Mouse (Mus musculus) CH12.LX (cell line): ENCODE results near the gene Tcea2. TPM values are rescaled to one million over a fixed set of nuclear protein-coding genes. Genes with fewer than 3 reads are reported as not detected.
A peak's percentile ranks its signal among the peaks of the same experiment; 100 is the strongest.

Source experiments
- DNase-seq: peaks from one replicate; pipeline ENCODE4 v3.0.0-alpha.2; 2013; ENCODE audit errors: extremely low read depth
- H3K27ac ChIP-seq: 2 replicates; pipeline ENCODE4 v1.5.1; 2012; ENCODE audit warnings: low read depth, mild to moderate bottlenecking, control low read depth, moderate library complexity; ENCODE audit not compliant: insufficient read depth
- H3K27me3 ChIP-seq: replicated peaks from 2 replicates; pipeline ENCODE3; 2012; ENCODE audit warnings: inconsistent platforms
- H3K36me3 ChIP-seq, 2 experiments: replicated peaks in 1 of 2; 2 replicates each; pipeline versions ENCODE3 to v1.6.1; 2012; ENCODE audit warnings: inconsistent platforms in 1 of 2, low read length in 1 of 2, mild to moderate bottlenecking in 1 of 2, mixed read lengths in 1 of 2, moderate library complexity in 1 of 2; ENCODE audit not compliant: control insufficient read depth in 1 of 2, insufficient read depth in 1 of 2
- H3K4me1 ChIP-seq, 2 experiments: 2 replicates each; pipeline ENCODE4 v1.6.1; 2012; ENCODE audit warnings: inconsistent platforms in 1 of 2, moderate library complexity in 1 of 2; ENCODE audit not compliant: insufficient read depth in 2 of 2, control insufficient read depth in 1 of 2
- H3K4me2 ChIP-seq: 2 replicates; pipeline ENCODE4 v1.6.1; 2012; ENCODE audit warnings: low read depth, mild to moderate bottlenecking, control low read depth; ENCODE audit not compliant: poor library complexity, insufficient read depth, severe bottlenecking
- H3K4me3 ChIP-seq, 3 experiments: fragments of 150-350 bp in 1 of 3; sonication (generic) in 1 of 3; replicated peaks in 1 of 3; 2 replicates each; pipeline versions ENCODE3 to v1.5.1; 2011 to 2012; ENCODE audit warnings: low read depth in 2 of 3, low read length in 2 of 3, mild to moderate bottlenecking in 2 of 3, moderate library complexity in 2 of 3, control low read depth in 1 of 3, improper control_type of control experiment in 1 of 3, inconsistent platforms in 1 of 3, mixed read lengths in 1 of 3; ENCODE audit not compliant: poor library complexity in 1 of 3
- H3K79me2 ChIP-seq: replicated peaks from 2 replicates; pipeline ENCODE4 v1.6.1; 2012; ENCODE audit warnings: mild to moderate bottlenecking, moderate library complexity; ENCODE audit not compliant: control insufficient read depth, poor library complexity, insufficient read depth, severe bottlenecking; ENCODE audit errors: extremely low read depth
- H3K9ac ChIP-seq: 2 replicates; pipeline ENCODE4 v1.6.1; 2012; ENCODE audit warnings: low read depth, mild to moderate bottlenecking, control low read depth, moderate library complexity; ENCODE audit not compliant: insufficient read depth
- H3K9me3 ChIP-seq: replicated peaks from 2 replicates; pipeline ENCODE3; 2012; ENCODE audit warnings: low read length, inconsistent platforms, mixed read lengths
- BHLHE40 ChIP-seq: IDR thresholded peaks from 2 replicates; pipeline ENCODE4 v1.6.1; 2011; ENCODE audit warnings: mild to moderate bottlenecking, low read depth, low read length, improper control_type of control experiment
- CHD1 ChIP-seq: IDR thresholded peaks from 2 replicates; pipeline ENCODE4 v1.6.1; 2012; ENCODE audit warnings: low read depth, low read length, improper control_type of control experiment, inconsistent platforms
- CHD2 ChIP-seq: IDR thresholded peaks from 2 replicates; pipeline ENCODE4 v1.6.1; 2011; ENCODE audit warnings: low read length, improper control_type of control experiment
- CTCF ChIP-seq, 2 experiments: IDR thresholded peaks in 1 of 2; conservative IDR thresholded peaks in 1 of 2; 2 replicates each; pipeline ENCODE4 v1.5.1; 2011 to 2012; ENCODE audit warnings: low read depth in 2 of 2, low read length in 2 of 2, improper control_type of control experiment in 1 of 2, inconsistent platforms in 1 of 2, mild to moderate bottlenecking in 1 of 2, moderate library complexity in 1 of 2
- E2F4 ChIP-seq: IDR thresholded peaks from 2 replicates; pipeline ENCODE4 v1.6.1; 2011; ENCODE audit warnings: low read depth, low read length, improper control_type of control experiment; ENCODE audit not compliant: insufficient replicate concordance
- ELF1 ChIP-seq: IDR thresholded peaks from 2 replicates; pipeline ENCODE4 v1.6.1; 2014; ENCODE audit warnings: low read depth, mild to moderate bottlenecking, inconsistent platforms, low read length, improper control_type of control experiment
- EP300 ChIP-seq: IDR thresholded peaks from 2 replicates; pipeline ENCODE4 v1.6.1; 2011; ENCODE audit warnings: low read length, improper control_type of control experiment
- ETS1 ChIP-seq: conservative IDR thresholded peaks from 2 replicates; pipeline ENCODE4 v1.6.1; 2012; ENCODE audit warnings: low read depth, mild to moderate bottlenecking, inconsistent platforms, low read length, improper control_type of control experiment, moderate library complexity
- GABPA ChIP-seq: IDR thresholded peaks from 2 replicates; pipeline ENCODE4 v1.6.1; 2012; ENCODE audit warnings: low read depth, low read length, improper control_type of control experiment, inconsistent platforms; ENCODE audit not compliant: insufficient replicate concordance
- HCFC1 ChIP-seq: IDR thresholded peaks from 2 replicates; pipeline ENCODE4 v1.6.1; 2012; ENCODE audit warnings: low read depth, mild to moderate bottlenecking, inconsistent platforms, low read length, improper control_type of control experiment
- IRF4 ChIP-seq: IDR thresholded peaks from 2 replicates; pipeline ENCODE4 v1.6.1; 2014; ENCODE audit warnings: low read depth, mild to moderate bottlenecking, inconsistent platforms, low read length, improper control_type of control experiment
- JUN ChIP-seq: IDR thresholded peaks from 2 replicates; pipeline ENCODE4 v1.6.1; 2011; ENCODE audit warnings: low read depth, mild to moderate bottlenecking, low read length, improper control_type of control experiment, moderate library complexity; ENCODE audit not compliant: insufficient read depth
- JUND ChIP-seq: conservative IDR thresholded peaks from 2 replicates; pipeline ENCODE4 v1.6.1; 2011; ENCODE audit warnings: low read depth, low read length, improper control_type of control experiment
- KAT2A ChIP-seq: IDR thresholded peaks from 2 replicates; pipeline ENCODE4 v1.6.1; 2012; ENCODE audit warnings: low read length, improper control_type of control experiment, inconsistent platforms; ENCODE audit not compliant: insufficient replicate concordance
- MAFK ChIP-seq: IDR thresholded peaks from 2 replicates; pipeline ENCODE4 v1.6.1; 2011; ENCODE audit warnings: low read length, improper control_type of control experiment; ENCODE audit not compliant: insufficient replicate concordance
- MAX ChIP-seq: IDR thresholded peaks from 2 replicates; pipeline ENCODE4 v1.6.1; 2011; ENCODE audit warnings: low read length, improper control_type of control experiment
- MAZ ChIP-seq: IDR thresholded peaks from 2 replicates; pipeline ENCODE4 v1.6.1; 2012; ENCODE audit warnings: low read depth, mild to moderate bottlenecking, inconsistent platforms, low read length, improper control_type of control experiment, moderate library complexity
- MEF2A ChIP-seq: IDR thresholded peaks from 2 replicates; pipeline ENCODE4 v1.6.1; 2014; ENCODE audit warnings: low read depth, mild to moderate bottlenecking, inconsistent platforms, low read length, improper control_type of control experiment, borderline replicate concordance
- MXI1 ChIP-seq: IDR thresholded peaks from 2 replicates; pipeline ENCODE4 v1.6.1; 2011; ENCODE audit warnings: mild to moderate bottlenecking, low read depth, low read length, improper control_type of control experiment
- MYC ChIP-seq: IDR thresholded peaks from 2 replicates; pipeline ENCODE4 v1.6.1; 2011; ENCODE audit warnings: low read depth, mild to moderate bottlenecking, improper control_type of control experiment, low read length
- NELFE ChIP-seq: IDR thresholded peaks from 2 replicates; pipeline ENCODE4 v1.6.1; 2011; ENCODE audit warnings: low read depth, low read length, improper control_type of control experiment
- PAX5 ChIP-seq: IDR thresholded peaks from 2 replicates; pipeline ENCODE4 v1.6.1; 2012; ENCODE audit warnings: low read length, inconsistent platforms, mixed read lengths
- POLR2A ChIP-seq: IDR thresholded peaks from 2 replicates; pipeline ENCODE4 v1.6.1; 2011; ENCODE audit warnings: low read depth, mild to moderate bottlenecking, improper control_type of control experiment, low read length
- POLR2AphosphoS2 ChIP-seq: IDR thresholded peaks from 2 replicates; pipeline ENCODE4 v1.6.1; 2011; ENCODE audit warnings: low read depth, low read length, improper control_type of control experiment
- RAD21 ChIP-seq: IDR thresholded peaks from 2 replicates; pipeline ENCODE4 v1.6.1; 2011; ENCODE audit warnings: low read depth, mild to moderate bottlenecking, low read length, improper control_type of control experiment, moderate library complexity
- RCOR1 ChIP-seq: conservative IDR thresholded peaks from 2 replicates; pipeline ENCODE4 v1.6.1; 2012; ENCODE audit warnings: low read depth, mild to moderate bottlenecking, inconsistent platforms, low read length, improper control_type of control experiment
- SIN3A ChIP-seq: IDR thresholded peaks from 2 replicates; pipeline ENCODE4 v1.6.1; 2012; ENCODE audit warnings: low read length, improper control_type of control experiment, inconsistent platforms
- SMC3 ChIP-seq: IDR thresholded peaks from 2 replicates; pipeline ENCODE4 v1.6.1; 2011; ENCODE audit warnings: low read depth, low read length, improper control_type of control experiment
- TBP ChIP-seq: conservative IDR thresholded peaks from 2 replicates; pipeline ENCODE4 v1.6.1; 2011; ENCODE audit warnings: low read depth, low read length, improper control_type of control experiment
- TCF12 ChIP-seq: IDR thresholded peaks from 2 replicates; pipeline ENCODE4 v1.6.1; 2014; ENCODE audit warnings: low read depth, mild to moderate bottlenecking, inconsistent platforms, low read length, improper control_type of control experiment
- UBTF ChIP-seq: IDR thresholded peaks from 2 replicates; pipeline ENCODE4 v1.6.1; 2012; ENCODE audit warnings: low read depth, mild to moderate bottlenecking, inconsistent platforms, low read length, improper control_type of control experiment, moderate library complexity
- USF1 ChIP-seq: IDR thresholded peaks from 2 replicates; pipeline ENCODE4 v1.6.1; 2014; ENCODE audit warnings: low read depth, mild to moderate bottlenecking, inconsistent platforms, low read length, improper control_type of control experiment
- USF2 ChIP-seq: conservative IDR thresholded peaks from 2 replicates; pipeline ENCODE4 v1.6.1; 2011; ENCODE audit warnings: low read depth, low read length, improper control_type of control experiment
- ZC3H11A ChIP-seq: IDR thresholded peaks from 2 replicates; pipeline ENCODE4 v1.6.1; 2012; ENCODE audit warnings: low read depth, mild to moderate bottlenecking, inconsistent platforms, low read length, improper control_type of control experiment
- ZKSCAN1 ChIP-seq: IDR thresholded peaks from 2 replicates; pipeline ENCODE4 v1.6.1; 2012; ENCODE audit warnings: low read depth, inconsistent platforms, low read length, improper control_type of control experiment, borderline replicate concordance
- ZMIZ1 ChIP-seq: IDR thresholded peaks from 2 replicates; pipeline ENCODE4 v1.6.1; 2012; ENCODE audit warnings: low read depth, mild to moderate bottlenecking, inconsistent platforms, low read length, improper control_type of control experiment
- ZNF384 ChIP-seq: IDR thresholded peaks from 2 replicates; pipeline ENCODE4 v1.6.1; 2012; ENCODE audit warnings: low read depth, low read length, improper control_type of control experiment, inconsistent platforms
- dilution Hi-C: fragments of 300-500 bp; cut with MboI; formaldehyde crosslinking; loops from 2 replicates; pipeline ENCODE4 v1.14.3; 2020; ENCODE audit warnings: low sequenced_read_pairs; ENCODE audit not compliant: extremely low pct_unique_long_range_greater_than_20kb, extremely low pct_ligation_motif_present
- in situ Hi-C: fragments of 300-500 bp; cut with MboI; formaldehyde crosslinking; loops from 3 replicates; pipeline ENCODE4 v1.14.3; 2019; ENCODE audit warnings: low sequenced_read_pairs, low pct_ligation_motif_present, low pct_unique_long_range_greater_than_20kb, mixed read lengths
- polyA plus RNA-seq: library from polyadenylated mRNA; unstranded; fragments of >175 nt; gene quantifications from 2 replicates; pipeline ENCODE4 v1.2.1, GENCODE M21; 2012; ENCODE audit warnings: low read depth; ENCODE audit not compliant: insufficient read length
- total RNA-seq, 2 experiments: library from RNA; depleted of rRNA; stranded (reverse); fragments of 300-350 nt in 1 of 2; fragments of >200 nt in 1 of 2; gene quantifications; 2 replicates each; pipeline ENCODE4 v1.2.3; 2012 to 2014

The Tcea2 gene
- total RNA-seq (2012; rRNA removed) (12.9 and 14.4 TPM in 2 replicates), total RNA-seq (2014; rRNA removed) (9.2 TPM in 2 replicates), polyA plus RNA-seq (7.0 and 8.8 TPM in 2 replicates)

GRCm38 (mm10) chr2:181679951-181680715, at the start of gene Tcea2:
Gene Tcea2 (plus strand): TSS chr2:181680310.
- Histone ChIP-seq H3K9me3 (no peaks in the 10 kb centered on the region), H3K79me2 (no peaks in the 10 kb centered on the region), H3K4me1 (peaks cover 21 to 58% of the 10 kb centered on the region in 2 experiments), H3K9ac (peak within 1 kb of the TSS; percentile 62), H3K27ac (peak within 1 kb of the TSS; percentile 23; the same call in 1 of the 2 replicates), H3K36me3 (peaks cover 0 to 15% of the 10 kb centered on the region in 2 experiments), H3K4me2 (peak within 1 kb of the TSS; percentile 63), H3K4me3 (peak within 1 kb of the TSS; percentile 63 to 77 (median 72)), H3K27me3 (no peaks in the 10 kb centered on the region)
- peak; percentile 66 for DNase-seq
- dilution Hi-C loops = no loop called here
- in situ Hi-C loops = loop anchor here (5.0 kb wide), 1 partner anchor 38 kb away; no protein-coding TSS in a partner anchor
- TF ChIP-seq MEF2A (no peak), HCFC1 (peak; percentile 90), ELF1 (peak; percentile 69), MAX (peak; percentile 79), CTCF (conservative IDR thresholded peaks at IDR 0.05 in 1 of 2, IDR thresholded peaks at IDR 0.05 in 1 of 2; ENCODE audit: low read depth in 2 of 2, low read length in 2 of 2) (peak in 1 of 2 experiments; percentile 45; a peak in 2 of 4 replicates), NELFE (peak; percentile 83), MXI1 (peak; percentile 90), POLR2AphosphoS2 (no peak), MAZ (no peak; the same call in 1 of the 2 replicates), SIN3A (no peak; the same call in 1 of the 2 replicates), BHLHE40 (peak; percentile 83), ZC3H11A (no peak), USF2 (no peak), KAT2A (peak; percentile 60; the same call in 1 of the 2 replicates), RCOR1 (no peak), IRF4 (peak; percentile 36; the same call in 1 of the 2 replicates), USF1 (peak; percentile 55), CHD1 (no peak), MAFK (no peak), ZNF384 (peak; percentile 99), E2F4 (no peak), POLR2A (peak; percentile 84), ZMIZ1 (peak; percentile 4; the same call in 1 of the 2 replicates), ZKSCAN1 (no peak), CHD2 (peak; percentile 22; the same call in 1 of the 2 replicates), PAX5 (no peak), RAD21 (peak; percentile 21), JUND (no peak), MYC (peak; percentile 79; the same call in 1 of the 2 replicates), TBP (0 out of 2 replicates have a peak, but pooled peaks have one; percentile 6), EP300 (no peak), TCF12 (peak; percentile 70), ETS1 (no peak; the same call in 1 of the 2 replicates), UBTF (peak; percentile 63; the same call in 1 of the 2 replicates), SMC3 (peak; percentile 31), JUN (no peak), GABPA (no peak)
